In the genomic region with DNA sequence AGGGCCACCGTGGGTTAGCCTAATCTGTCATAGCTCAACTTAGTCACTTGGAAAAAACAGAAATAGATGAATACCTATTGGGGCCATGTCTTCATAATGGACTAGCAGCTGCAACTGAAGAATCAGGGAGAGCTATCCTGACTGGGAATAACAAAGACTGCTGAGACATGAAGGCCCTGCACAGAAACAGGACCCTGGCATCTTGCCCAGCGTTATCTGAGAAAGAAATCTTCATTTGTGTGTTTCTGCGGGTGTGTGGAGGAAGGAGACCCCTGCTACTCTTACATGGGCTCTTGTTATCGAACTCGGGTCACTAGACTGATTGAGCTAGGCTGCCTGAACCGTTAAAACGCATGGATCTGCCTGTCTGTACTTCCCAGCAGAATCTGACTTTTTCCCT, we compare ENCODE assay signal across 1 mouse cellular context.
TF ChIP-seq lines count a peak whose summit lies in the region.

No protein-coding gene starts in this region.

TF ChIP-seq in CH12.LX, 34 proteins besides CTCF, POLR2A, EP300 and RAD21 (continued from another document):
- TF ChIP-seq ZKSCAN1 (IDR thresholded peaks at IDR 0.05; ENCODE audit: borderline replicate concordance, low read depth, low read length) (no peak), ETS1 (conservative IDR thresholded peaks at IDR 0.05; ENCODE audit: low read depth, low read length) (no peak), UBTF (IDR thresholded peaks at IDR 0.05; ENCODE audit: low read depth, low read length) (no peak), JUN (IDR thresholded peaks at IDR 0.05; ENCODE audit: insufficient read depth, low read depth, low read length) (no peak), MAFK (IDR thresholded peaks at IDR 0.05; ENCODE audit: insufficient replicate concordance, low read length) (no peak), MAX (IDR thresholded peaks at IDR 0.05; ENCODE audit: low read length) (no peak), PAX5 (IDR thresholded peaks at IDR 0.05; ENCODE audit: low read length) (no peak), NELFE (IDR thresholded peaks at IDR 0.05; ENCODE audit: low read depth, low read length) (no peak), JUND (conservative IDR thresholded peaks at IDR 0.05; ENCODE audit: low read depth, low read length) (no peak), ZC3H11A (IDR thresholded peaks at IDR 0.05; ENCODE audit: low read depth, low read length) (no peak), CHD1 (IDR thresholded peaks at IDR 0.05; ENCODE audit: low read depth, low read length) (no peak), SMC3 (IDR thresholded peaks at IDR 0.05; ENCODE audit: low read depth, low read length) (no peak), MAZ (IDR thresholded peaks at IDR 0.05; ENCODE audit: low read depth, low read length) (no peak)
